Mouse (Mus musculus) liver, embryonic 13.5 days (tissue): ENCODE results near the gene Grm5. TPM values are rescaled to one million over a fixed set of nuclear protein-coding genes. Genes with fewer than 3 reads are reported as not detected.

Experiments
- ATAC-seq: fragments of 200-750 bp; cut with Nextera tagmentation; 2 replicates; pipeline ENCODE4 v1.8.0; 2017; ENCODE audit warnings: low read depth, mild to moderate bottlenecking, moderate number of reproducible peaks, moderate library complexity
- DNase-seq: peaks from one replicate; pipeline ENCODE4 v3.0.0; 2022
- H3K27ac ChIP-seq: fragments of 300-500 bp; sonication (generic); 2 replicates; pipeline ENCODE4 v1.5.1; 2015; ENCODE audit warnings: moderate library complexity, mild to moderate bottlenecking, inconsistent platforms
- H3K27me3 ChIP-seq: fragments of 300-500 bp; sonication (generic); 2 replicates; pipeline ENCODE4 v1.6.1; 2015; ENCODE audit warnings: mild to moderate bottlenecking, inconsistent platforms
- H3K36me3 ChIP-seq: fragments of 300-500 bp; sonication (generic); 2 replicates; pipeline ENCODE4 v1.6.1; 2015; ENCODE audit warnings: mild to moderate bottlenecking, inconsistent platforms
- H3K4me1 ChIP-seq: fragments of 300-500 bp; sonication (generic); replicated peaks from 2 replicates; pipeline ENCODE4 v1.6.1; 2015; ENCODE audit warnings: inconsistent platforms
- H3K4me2 ChIP-seq: fragments of 300-500 bp; sonication (generic); 2 replicates; pipeline ENCODE4 v1.6.1; 2015; ENCODE audit warnings: inconsistent platforms, mild to moderate bottlenecking, moderate library complexity
- H3K4me3 ChIP-seq: fragments of 300-500 bp; sonication (generic); replicated peaks from 2 replicates; pipeline ENCODE4 v1.5.1; 2015; ENCODE audit warnings: mild to moderate bottlenecking, inconsistent platforms
- H3K9ac ChIP-seq: fragments of 300-500 bp; sonication (generic); 2 replicates; pipeline ENCODE4 v1.6.1; 2015; ENCODE audit warnings: mild to moderate bottlenecking, inconsistent platforms
- H3K9me3 ChIP-seq: fragments of 300-500 bp; sonication (generic); replicated peaks from 2 replicates; pipeline ENCODE4 v1.6.1; 2016; ENCODE audit warnings: inconsistent platforms
- WGBS: fragments of 180-500 bp; shearing (Covaris S2); methylation state at CpG from one replicate; pipeline ENCODE4 v1.1.7; 2015; ENCODE audit not compliant: insufficient replicate concordance; 5-methylcytosine and 5-hydroxymethylcytosine counted together
- polyA plus RNA-seq: library from polyadenylated mRNA; unstranded; fragments of >200 nt; fragmentation: Nextera tagmentation; extraction: Ambion mirVana; gene quantifications from 2 replicates; pipeline ENCODE4 v1.2.1, GENCODE M21; 2015

The Grm5 gene
- polyA plus RNA-seq, 1 experiment from 2014 or later, result 0.07 TPM

- Histone ChIP-seq H3K4me3 (no peak overlapping the region), H3K4me2 (no peak overlapping the region), H3K9ac (no peak overlapping the region), H3K36me3 (no peaks in the 10 kb centered on the region), H3K27me3 (no peaks in the 10 kb centered on the region), H3K9me3 (no peaks in the 10 kb centered on the region), H3K4me1 (no peaks in the 10 kb centered on the region), H3K27ac (no peak overlapping the region)
- ATAC-seq (no peak), DNase-seq (no peak)
- 49% methylated on average over 5 of the region's 5 CpGs for WGBS
These were observed 342.0 kb downstream of the Grm5 start for GRCm38 (mm10) chr7:87925956-87926355.

DNA sequence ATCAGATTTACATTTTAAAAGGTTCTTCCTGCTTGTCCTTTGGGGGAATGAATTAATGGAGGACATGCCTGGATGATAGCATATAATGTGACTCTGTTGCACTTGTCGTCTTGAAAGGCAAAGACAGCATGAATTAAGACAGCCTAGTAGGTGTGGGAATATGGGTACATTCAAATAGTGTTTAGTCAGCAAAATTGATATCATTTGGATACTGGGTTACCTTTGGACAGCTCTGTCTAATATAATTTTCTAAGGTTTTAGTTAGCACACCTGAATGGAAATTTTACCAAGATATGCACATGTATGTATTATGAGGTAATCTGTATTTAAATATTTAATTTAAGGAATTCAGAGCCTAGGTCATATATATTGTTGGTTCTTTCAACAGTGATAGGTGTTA, 353.4 kb downstream of the Grm5 start:
- ATAC-seq, result no peak
- no peak overlapping the region for H3K4me2 ChIP-seq
- no peak overlapping the region for H3K27ac ChIP-seq
- no peaks in the 10 kb centered on the region for H3K4me1 ChIP-seq
- H3K9ac ChIP-seq, result no peak overlapping the region
- no peak overlapping the region for H3K4me3 ChIP-seq
- WGBS, result 67% methylated on average over 1 of the region's 1 CpGs
- no peak for DNase-seq
- H3K9me3 ChIP-seq, result no peaks in the 10 kb centered on the region
- H3K36me3 ChIP-seq, result no peaks in the 10 kb centered on the region
- H3K27me3 ChIP-seq, result no peaks in the 10 kb centered on the region

DNA sequence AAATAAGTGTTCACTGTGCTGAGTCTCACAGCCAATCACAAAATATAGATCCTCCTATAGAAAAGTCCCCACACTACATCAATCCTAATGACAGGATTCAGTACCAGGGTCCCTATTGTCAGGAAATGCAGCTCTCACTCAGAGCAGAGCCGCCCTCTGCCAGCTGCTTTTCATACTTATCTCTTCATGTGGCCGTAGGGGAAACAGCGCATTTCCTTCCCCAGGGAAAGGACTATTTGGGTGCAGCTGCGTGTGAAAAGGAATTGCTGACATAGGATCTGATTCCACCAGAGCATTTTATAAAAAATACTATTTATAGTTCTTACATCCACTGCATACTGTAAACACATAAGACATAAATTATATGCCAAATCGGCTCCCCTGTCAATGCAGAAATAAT, 354.3 kb downstream of the Grm5 start:
- H3K4me3 ChIP-seq, result no peak overlapping the region
- no peaks in the 10 kb centered on the region for H3K36me3 ChIP-seq
- 12% methylated on average over 5 of the region's 5 CpGs for WGBS
- ATAC-seq (peak; percentile 29; the same call in 1 of the 2 replicates), DNase-seq (no peak)
- H3K9me3 ChIP-seq, result no peaks in the 10 kb centered on the region
- no peak overlapping the region for H3K4me2 ChIP-seq
- no peak overlapping the region for H3K27ac ChIP-seq
- H3K4me1 ChIP-seq, result no peaks in the 10 kb centered on the region
- no peak overlapping the region for H3K9ac ChIP-seq
- no peaks in the 10 kb centered on the region for H3K27me3 ChIP-seq

DNA sequence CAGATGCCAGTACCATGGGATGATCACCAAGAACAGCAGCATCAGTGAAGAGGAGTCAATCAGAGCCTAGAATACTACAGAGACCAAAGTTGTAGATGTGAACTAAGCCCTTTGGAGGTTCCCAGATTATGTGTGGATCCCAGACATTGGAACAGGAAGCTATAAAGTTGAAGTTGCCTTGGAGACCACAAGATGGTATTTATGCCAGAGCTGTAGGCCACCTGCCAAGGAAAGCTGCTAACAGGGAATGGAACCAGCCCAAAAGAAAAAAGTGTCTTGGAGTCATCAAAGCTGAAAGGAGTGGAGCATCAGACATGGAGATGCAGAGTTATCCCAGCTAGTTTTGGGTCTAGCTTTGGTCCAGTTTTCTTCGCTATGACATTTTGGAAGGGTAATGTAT, 366.2 kb downstream of the Grm5 start:
- H3K9ac ChIP-seq, result no peak overlapping the region
- H3K36me3 ChIP-seq, result no peaks in the 10 kb centered on the region
- H3K4me1 ChIP-seq, result no peaks in the 10 kb centered on the region
- WGBS, result 73% methylated on average over 1 of the region's 1 CpGs
- no peaks in the 10 kb centered on the region; the same call in 1 of the 2 replicates for H3K9me3 ChIP-seq
- no peak overlapping the region for H3K4me3 ChIP-seq
- ATAC-seq (no peak), DNase-seq (no peak)
- H3K27ac ChIP-seq, result no peak overlapping the region
- no peak overlapping the region for H3K4me2 ChIP-seq
- H3K27me3 ChIP-seq, result no peaks in the 10 kb centered on the region

DNA sequence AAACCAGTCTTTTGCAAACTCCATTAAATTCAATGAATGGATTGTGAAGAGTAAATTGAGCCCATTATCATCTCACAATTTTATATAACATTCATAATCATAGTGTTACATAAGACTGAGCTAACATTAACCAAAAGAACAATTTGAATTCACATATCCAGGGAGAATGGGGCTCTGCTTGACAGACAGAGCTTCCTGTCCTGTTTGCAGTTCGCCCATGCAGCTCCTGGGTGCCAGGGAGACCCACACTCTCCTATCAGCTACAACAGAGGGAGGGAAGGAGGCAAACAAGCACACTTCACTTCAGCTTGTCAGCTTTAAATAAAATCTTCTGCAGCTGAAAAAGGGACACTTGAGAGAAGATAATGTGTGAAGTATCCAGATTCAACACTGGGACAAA, 389.2 kb downstream of the Grm5 start:
- H3K4me1 ChIP-seq, result no peaks in the 10 kb centered on the region
- H3K4me3 ChIP-seq, result no peak overlapping the region
- DNase-seq (no peak), ATAC-seq (no peak)
- H3K9ac ChIP-seq, result no peak overlapping the region
- H3K27me3 ChIP-seq, result no peaks in the 10 kb centered on the region
- H3K4me2 ChIP-seq, result no peak overlapping the region
- H3K9me3 ChIP-seq, result no peaks in the 10 kb centered on the region
- 17% methylated on average over 1 of the region's 1 CpGs for WGBS
- no peak overlapping the region for H3K27ac ChIP-seq
- no peaks in the 10 kb centered on the region for H3K36me3 ChIP-seq

DNA sequence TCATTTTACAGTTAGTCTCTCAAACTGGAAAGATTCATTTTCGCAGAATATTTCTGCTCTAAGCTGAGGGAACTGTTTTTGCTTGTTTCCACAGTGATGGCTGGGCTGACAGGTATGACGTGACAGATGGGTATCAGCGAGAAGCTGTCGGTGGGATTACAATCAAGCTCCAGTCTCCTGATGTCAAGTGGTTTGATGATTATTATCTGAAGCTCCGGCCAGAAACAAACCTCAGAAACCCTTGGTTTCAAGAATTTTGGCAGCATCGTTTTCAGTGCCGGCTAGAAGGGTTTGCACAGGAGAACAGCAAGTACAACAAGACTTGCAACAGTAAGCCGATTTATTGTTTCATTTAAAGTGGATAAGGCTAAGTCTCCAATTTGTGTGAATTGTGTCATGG, 391.1 kb downstream of the Grm5 start:
- H3K9me3 ChIP-seq, result no peaks in the 10 kb centered on the region
- no peak overlapping the region for H3K9ac ChIP-seq
- 66% methylated on average over 8 of the region's 8 CpGs for WGBS
- H3K4me1 ChIP-seq, result no peaks in the 10 kb centered on the region
- H3K27me3 ChIP-seq, result no peaks in the 10 kb centered on the region
- no peak overlapping the region for H3K27ac ChIP-seq
- ATAC-seq (no peak), DNase-seq (no peak)
- H3K4me2 ChIP-seq, result no peak overlapping the region
- no peak overlapping the region for H3K4me3 ChIP-seq
- H3K36me3 ChIP-seq, result no peaks in the 10 kb centered on the region

GRCm38 (mm10) chr7:87983494-87983893, 399.5 kb downstream of the Grm5 start:
- Histone ChIP-seq H3K4me3 (no peak overlapping the region), H3K4me1 (no peaks in the 10 kb centered on the region), H3K36me3 (no peaks in the 10 kb centered on the region), H3K9ac (no peak overlapping the region), H3K4me2 (no peak overlapping the region), H3K27ac (no peak overlapping the region), H3K9me3 (no peaks in the 10 kb centered on the region), H3K27me3 (no peaks in the 10 kb centered on the region)
- 56% methylated on average over 2 of the region's 2 CpGs for WGBS
- DNase-seq, result no peak
- no peak for ATAC-seq

DNA sequence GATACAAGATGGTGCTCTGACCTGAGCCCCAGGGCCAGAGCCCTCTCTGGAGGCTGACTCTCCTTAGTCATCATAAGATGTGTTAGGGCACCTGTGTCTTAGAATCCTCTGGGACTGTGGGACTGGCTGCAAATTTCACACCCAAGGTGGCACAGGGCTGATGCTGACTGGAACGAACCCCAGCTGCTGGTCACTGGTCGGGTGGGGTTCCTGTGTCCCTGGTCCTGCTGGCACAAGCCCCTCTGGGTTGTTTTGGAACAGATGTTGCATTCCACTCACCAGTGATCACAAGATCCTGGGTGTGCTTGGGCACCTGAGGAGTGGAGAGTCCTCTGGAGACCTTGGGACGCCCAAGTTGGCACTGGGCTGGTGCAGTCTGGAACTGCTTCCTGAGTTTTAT, 430.5 kb downstream of the Grm5 start:
- H3K27ac ChIP-seq, result no peak overlapping the region
- no peaks in the 10 kb centered on the region for H3K9me3 ChIP-seq
- DNase-seq (no peak), ATAC-seq (no peak)
- no peaks in the 10 kb centered on the region for H3K36me3 ChIP-seq
- no peaks in the 10 kb centered on the region for H3K27me3 ChIP-seq
- no peak overlapping the region for H3K4me2 ChIP-seq
- H3K4me1 ChIP-seq, result no peaks in the 10 kb centered on the region
- 62% methylated on average over 3 of the region's 3 CpGs for WGBS
- no peak overlapping the region for H3K9ac ChIP-seq
- no peak overlapping the region for H3K4me3 ChIP-seq

- Histone ChIP-seq H3K36me3 (no peaks in the 10 kb centered on the region), H3K4me1 (no peaks in the 10 kb centered on the region), H3K4me3 (no peak overlapping the region), H3K9ac (no peak overlapping the region), H3K27me3 (no peaks in the 10 kb centered on the region), H3K9me3 (no peaks in the 10 kb centered on the region), H3K4me2 (no peak overlapping the region), H3K27ac (no peak overlapping the region)
- WGBS, result 56% methylated on average over 3 of the region's 3 CpGs
- ATAC-seq, result no peak
- DNase-seq, result no peak
These were observed 443.6 kb downstream of the Grm5 start for GRCm38 (mm10) chr7:88027411-88028132.

DNA sequence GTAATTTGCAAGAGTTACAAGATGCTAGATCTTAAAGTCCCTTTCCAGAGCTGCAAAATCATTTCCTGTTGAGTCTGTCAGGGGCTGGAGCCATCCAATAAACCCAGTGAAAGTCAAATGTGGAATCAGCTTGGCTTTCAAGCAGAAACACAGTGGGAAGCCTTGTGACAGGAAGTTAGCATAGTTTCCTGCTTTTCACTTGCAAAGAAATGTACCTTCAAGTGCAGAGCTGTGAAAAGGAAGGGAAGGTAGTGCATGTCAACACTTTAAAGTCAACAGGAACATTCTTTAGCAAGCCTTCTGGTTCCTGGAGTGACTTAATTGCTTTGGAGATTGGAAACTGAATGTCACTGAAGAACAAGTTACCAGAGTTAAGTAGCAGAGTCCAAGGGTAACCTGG, 463.4 kb downstream of the Grm5 start:
- ATAC-seq, result no peak
- Histone ChIP-seq H3K4me3 (no peak overlapping the region), H3K9ac (no peak overlapping the region), H3K36me3 (no peaks in the 10 kb centered on the region), H3K9me3 (no peaks in the 10 kb centered on the region), H3K27me3 (no peaks in the 10 kb centered on the region), H3K4me1 (no peaks in the 10 kb centered on the region), H3K4me2 (no peak overlapping the region), H3K27ac (no peak overlapping the region)
- DNase-seq, result no peak

DNA sequence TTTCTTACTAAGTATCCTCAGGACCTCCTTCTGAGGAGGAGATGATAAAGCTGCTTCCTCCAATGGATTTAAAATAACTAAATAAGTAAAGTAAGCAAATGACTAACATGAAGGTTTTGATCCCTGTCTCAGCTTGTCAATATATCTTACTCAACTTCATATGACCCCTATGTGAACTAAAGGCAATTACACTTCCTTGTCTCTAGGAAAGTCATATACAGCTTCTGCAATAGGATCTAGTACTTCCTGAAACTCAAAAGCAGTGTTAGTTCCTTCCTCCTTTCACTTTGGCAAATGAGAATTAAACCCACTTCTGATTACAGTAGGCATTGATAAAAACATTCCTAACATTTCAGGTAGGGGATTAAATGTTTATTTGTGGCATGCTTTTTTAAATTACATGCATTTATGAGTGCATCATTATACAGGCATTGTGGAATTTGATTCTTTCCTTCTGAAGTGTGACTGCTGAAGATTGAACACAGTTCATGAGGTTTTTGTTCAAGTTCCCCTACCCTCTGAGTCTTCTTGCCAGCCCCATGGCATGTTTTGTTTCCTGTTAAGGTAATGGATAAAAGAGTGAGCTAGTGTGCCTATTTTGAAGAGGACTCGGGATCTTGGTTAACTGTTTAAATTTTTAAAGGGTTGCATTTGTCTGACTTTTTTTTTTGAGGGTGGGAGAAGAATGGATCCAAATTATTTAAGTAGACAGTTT, 470.4 kb downstream of the Grm5 start:
- H3K9me3 ChIP-seq, result no peaks in the 10 kb centered on the region
- no peak overlapping the region for H3K27ac ChIP-seq
- no peaks in the 10 kb centered on the region for H3K36me3 ChIP-seq
- DNase-seq (no peak), ATAC-seq (no peak)
- H3K4me1 ChIP-seq, result no peaks in the 10 kb centered on the region
- H3K27me3 ChIP-seq, result no peaks in the 10 kb centered on the region
- no peak overlapping the region for H3K4me2 ChIP-seq
- no peak overlapping the region for H3K9ac ChIP-seq
- 51% methylated on average over 1 of the region's 1 CpGs for WGBS
- no peak overlapping the region for H3K4me3 ChIP-seq

DNA sequence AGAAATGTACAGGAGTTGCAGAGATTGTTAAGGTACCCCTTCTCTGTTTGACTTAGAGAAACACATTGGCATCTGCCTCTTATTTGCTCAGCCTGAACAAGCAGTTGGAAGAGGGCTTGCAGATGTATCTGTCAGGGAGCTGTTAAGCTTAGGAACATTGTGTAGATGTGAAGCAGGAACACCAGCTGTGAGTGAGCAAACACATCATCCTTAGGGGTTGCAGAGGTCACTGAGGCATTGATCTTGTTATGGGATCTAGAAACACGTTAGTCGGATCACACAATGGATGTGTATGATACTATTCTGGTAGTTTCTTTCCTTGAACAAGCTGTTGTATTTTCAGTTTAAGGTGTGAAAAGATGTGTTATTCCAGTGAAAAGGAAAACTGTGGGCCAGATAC, 472.5 kb downstream of the Grm5 start:
- ATAC-seq, result no peak
- Histone ChIP-seq H3K27me3 (no peaks in the 10 kb centered on the region), H3K4me2 (no peak overlapping the region), H3K4me3 (no peak overlapping the region), H3K9ac (no peak overlapping the region), H3K9me3 (no peaks in the 10 kb centered on the region), H3K4me1 (no peaks in the 10 kb centered on the region), H3K27ac (no peak overlapping the region), H3K36me3 (no peaks in the 10 kb centered on the region)
- no peak for DNase-seq
- 62% methylated on average over 2 of the region's 2 CpGs for WGBS
